Mouse (Mus musculus) heart, adult 11 months (tissue): ENCODE measurements at regions not wholly inside any gene's neighbourhood (a gene's known extent, or its start where the extent isn't known, plus 50 kb on each side); places are given as distances from the start of the nearest gene placed in this dataset.

ENCODE experiments used
- DNase-seq: peaks from one replicate; pipeline ENCODE4 v3.0.0; 2022

DNA sequence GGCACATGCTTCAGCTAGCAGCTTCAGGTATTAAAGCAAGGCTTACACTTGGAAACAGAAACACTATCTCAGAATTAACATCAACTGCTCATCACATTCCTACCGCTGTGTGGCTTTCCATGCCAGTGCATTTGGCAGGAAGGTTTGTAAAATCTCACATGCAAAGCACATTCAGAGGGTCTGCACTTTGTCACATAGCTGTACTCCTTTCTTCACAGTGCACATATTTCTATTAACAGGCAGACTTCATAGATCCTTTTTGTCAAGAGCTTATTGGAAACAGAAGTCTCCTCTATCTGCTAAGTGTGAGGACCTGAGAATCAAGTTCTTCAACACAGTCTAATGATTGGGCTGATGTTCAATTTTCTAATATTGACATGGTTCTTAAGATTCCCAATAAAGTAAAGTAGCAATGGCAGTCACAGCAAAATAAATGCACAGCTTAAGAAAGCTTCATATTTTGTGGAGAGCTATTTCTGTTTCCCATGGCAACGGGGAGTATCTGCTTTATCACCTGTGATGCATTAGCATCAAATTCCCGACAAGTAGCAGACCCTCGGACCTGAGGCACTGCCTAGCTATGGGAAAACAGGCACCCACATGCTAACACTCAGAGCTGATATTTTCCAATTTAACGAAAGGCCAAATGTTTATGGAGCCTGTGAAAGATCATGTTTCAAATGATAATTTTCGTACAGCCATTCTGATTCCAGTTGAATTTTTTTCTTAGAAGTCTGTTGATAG lies 876.8 kb upstream of the Igfbp7 start:
- DNase-seq, result peak; percentile 51

DNA sequence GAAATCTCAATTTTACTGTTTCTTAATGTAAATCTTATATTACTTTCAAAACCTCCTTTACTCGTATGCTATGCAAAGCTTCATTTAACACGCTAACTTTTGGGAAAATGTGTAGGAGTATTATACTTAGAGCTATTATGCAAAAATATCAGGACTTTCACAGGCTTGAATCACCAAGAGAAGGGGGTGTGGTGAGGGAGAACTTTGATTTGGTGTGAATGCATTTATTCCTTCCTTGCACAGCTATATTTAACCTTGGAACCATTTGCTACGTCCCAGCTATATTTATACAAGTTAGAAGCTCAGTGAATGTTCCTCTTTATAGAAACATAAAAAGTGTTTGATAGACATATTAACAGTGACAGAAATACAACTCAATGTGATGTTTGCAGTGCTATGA lies 843.6 kb upstream of the Igfbp7 start:
- no peak for DNase-seq

DNA sequence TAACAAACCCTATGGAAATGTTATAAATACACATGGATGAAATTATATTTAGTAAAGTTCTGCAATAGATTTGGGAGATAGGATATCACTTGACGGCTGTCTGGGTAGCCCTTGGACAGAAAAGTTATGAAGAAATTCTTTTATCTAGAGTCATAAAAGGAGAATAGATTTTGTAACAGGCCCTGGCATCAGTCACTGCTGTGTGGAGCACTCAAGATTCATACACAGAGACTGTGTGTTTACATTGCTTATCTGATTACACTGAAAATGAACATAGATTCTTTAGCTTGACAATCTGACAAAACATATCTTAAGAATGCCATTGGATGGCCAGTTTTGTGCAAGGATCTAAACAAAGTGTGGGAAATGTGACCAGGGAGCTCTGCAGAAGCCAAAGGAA lies 805.9 kb upstream of the Igfbp7 start:
- no peak for DNase-seq
